Mouse (Mus musculus) midbrain, embryonic 12.5 days (tissue): ENCODE data around the gene Shbg. TPM values are rescaled to one million over a fixed set of nuclear protein-coding genes. Genes with fewer than 3 reads are reported as not detected.

Experiments
- ATAC-seq: fragments of 200-750 bp; cut with Nextera tagmentation; 2 replicates; pipeline ENCODE4 v1.8.0; 2017; ENCODE audit warnings: low read depth, moderate TSS enrichment, moderate library complexity; ENCODE audit not compliant: low FRiP score
- H3K27ac ChIP-seq: fragments of 300-500 bp; sonication (generic); replicated peaks from 2 replicates; pipeline ENCODE4 v1.5.1; 2016; ENCODE audit warnings: mild to moderate bottlenecking
- H3K27me3 ChIP-seq: fragments of 300-500 bp; sonication (generic); 2 replicates; pipeline ENCODE4 v1.6.1; 2016; ENCODE audit warnings: mild to moderate bottlenecking
- H3K36me3 ChIP-seq: fragments of 300-500 bp; sonication (generic); 2 replicates; pipeline ENCODE4 v1.6.1; 2016
- H3K4me1 ChIP-seq: fragments of 300-500 bp; sonication (generic); 2 replicates; pipeline ENCODE4 v1.6.1; 2016
- H3K4me2 ChIP-seq: fragments of 300-500 bp; sonication (generic); replicated peaks from 2 replicates; pipeline ENCODE4 v1.6.1; 2016; ENCODE audit warnings: mild to moderate bottlenecking, moderate library complexity
- H3K4me3 ChIP-seq: fragments of 300-500 bp; sonication (generic); 2 replicates; pipeline ENCODE4 v1.5.1; 2016; ENCODE audit warnings: mild to moderate bottlenecking
- H3K9ac ChIP-seq: fragments of 300-500 bp; sonication (generic); replicated peaks from 2 replicates; pipeline ENCODE4 v1.6.1; 2016; ENCODE audit warnings: mild to moderate bottlenecking, moderate library complexity
- H3K9me3 ChIP-seq: fragments of 300-500 bp; sonication (generic); 2 replicates; pipeline ENCODE4 v1.6.1; 2016; ENCODE audit warnings: mild to moderate bottlenecking
- WGBS: fragments of 180-500 bp; shearing (Covaris S2); methylation state at CpG from one replicate; pipeline ENCODE4 v1.1.7; 2016; 5-methylcytosine and 5-hydroxymethylcytosine counted together
- polyA plus RNA-seq: library from polyadenylated mRNA; unstranded; fragments of >200 nt; fragmentation: Nextera tagmentation; extraction: Ambion mirVana; gene quantifications from 2 replicates; pipeline ENCODE4 v1.2.1, GENCODE M21; 2016

Gene Shbg
- polyA plus RNA-seq, 1 experiment from 2014 or later = not detected

- H3K27me3 ChIP-seq = no peaks in the 10 kb centered on the region
- WGBS = 87% methylated on average over 3 of the region's 3 CpGs
- no peak overlapping the region for H3K4me2 ChIP-seq
- no peaks in the 10 kb centered on the region for H3K4me1 ChIP-seq
- no peaks in the 10 kb centered on the region for H3K9me3 ChIP-seq
- ATAC-seq = no peak
- no peak overlapping the region for H3K27ac ChIP-seq
- no peak overlapping the region for H3K4me3 ChIP-seq
- H3K9ac ChIP-seq = no peak overlapping the region
- H3K36me3 ChIP-seq = peaks cover 63% of the 10 kb centered on the region
Observed at GRCm38 (mm10) chr11:69591424-69591823, 26.3 kb downstream of the Shbg start.

- Histone ChIP-seq H3K27me3 (no peaks in the 10 kb centered on the region), H3K4me2 (no peak overlapping the region), H3K9ac (no peak overlapping the region), H3K27ac (no peak overlapping the region), H3K36me3 (peaks cover 63% of the 10 kb centered on the region), H3K4me3 (no peak overlapping the region), H3K4me1 (no peaks in the 10 kb centered on the region), H3K9me3 (no peaks in the 10 kb centered on the region)
- WGBS = 91% methylated on average over 8 of the region's 8 CpGs
- no peak for ATAC-seq
Observed at GRCm38 (mm10) chr11:69590622-69591021, 27.1 kb downstream of the Shbg start.

GRCm38 (mm10) chr11:69589207-69589834 lies 28.4 kb downstream of the Shbg start:
- H3K4me2 ChIP-seq = no peak overlapping the region
- WGBS = 94% methylated on average over 22 of the region's 22 CpGs

GRCm38 (mm10) chr11:69585718-69586325 lies 31.9 kb downstream of the Shbg start:
- no peaks in the 10 kb centered on the region for H3K27me3 ChIP-seq
- WGBS = 86% methylated on average over 7 of the region's 7 CpGs
- no peak overlapping the region for H3K4me3 ChIP-seq
- no peak for ATAC-seq
- H3K9me3 ChIP-seq = no peaks in the 10 kb centered on the region
- H3K4me1 ChIP-seq = peaks cover 12% of the 10 kb centered on the region
- no peak overlapping the region for H3K9ac ChIP-seq
- no peak overlapping the region for H3K4me2 ChIP-seq
- no peak overlapping the region for H3K27ac ChIP-seq
- H3K36me3 ChIP-seq = peaks cover 44% of the 10 kb centered on the region

More at GRCm38 (mm10) chr11:69589207-69589834, 28.4 kb downstream of the Shbg start:
- H3K27me3 ChIP-seq = no peaks in the 10 kb centered on the region
- no peak overlapping the region for H3K27ac ChIP-seq
- no peaks in the 10 kb centered on the region for H3K9me3 ChIP-seq
- no peak overlapping the region for H3K9ac ChIP-seq
- 0 out of 2 replicates have a peak, but pooled peaks cover 4% of the 10 kb centered on the region for H3K4me1 ChIP-seq
- peaks cover 63% of the 10 kb centered on the region for H3K36me3 ChIP-seq
- no peak for ATAC-seq
- no peak overlapping the region for H3K4me3 ChIP-seq

- Histone ChIP-seq H3K36me3 (peaks cover 35% of the 10 kb centered on the region), H3K4me1 (peaks cover 12% of the 10 kb centered on the region), H3K27me3 (no peaks in the 10 kb centered on the region), H3K4me2 (no peak overlapping the region), H3K27ac (no peak overlapping the region), H3K9me3 (no peaks in the 10 kb centered on the region), H3K9ac (no peak overlapping the region), H3K4me3 (no peak overlapping the region)
- ATAC-seq = no peak
- whole genome bisulfite sequencing = 97% methylated on average over 13 of the region's 13 CpGs
Observed at GRCm38 (mm10) chr11:69584937-69585336, 32.8 kb downstream of the Shbg start.

GRCm38 (mm10) chr11:69584008-69584407 lies 33.7 kb downstream of the Shbg start:
- no peak overlapping the region for H3K9ac ChIP-seq
- no peak overlapping the region for H3K4me2 ChIP-seq
- H3K4me1 ChIP-seq = peaks cover 15% of the 10 kb centered on the region
- no peak overlapping the region for H3K27ac ChIP-seq
- H3K27me3 ChIP-seq = no peaks in the 10 kb centered on the region
- no peaks in the 10 kb centered on the region for H3K9me3 ChIP-seq
- peaks cover 26% of the 10 kb centered on the region for H3K36me3 ChIP-seq
- ATAC-seq = no peak
- no peak overlapping the region for H3K4me3 ChIP-seq
- 92% methylated on average over 7 of the region's 7 CpGs for WGBS

GRCm38 (mm10) chr11:69582230-69582805 lies 35.4 kb downstream of the Shbg start:
- Histone ChIP-seq H3K36me3 (peaks cover 9% of the 10 kb centered on the region), H3K4me2 (peak overlapping the region; percentile 87), H3K9me3 (no peaks in the 10 kb centered on the region), H3K27me3 (no peaks in the 10 kb centered on the region), H3K4me3 (peak overlapping the region; percentile 82), H3K4me1 (peaks cover 28% of the 10 kb centered on the region), H3K27ac (peak overlapping the region; percentile 25; the same call in 1 of the 2 replicates), H3K9ac (peak overlapping the region; percentile 82; the same call in 1 of the 2 replicates)
- ATAC-seq = no peak
- 62% methylated on average over 9 of the region's 9 CpGs for WGBS

GRCm38 (mm10) chr11:69581814-69582213 lies 35.9 kb downstream of the Shbg start:
- Histone ChIP-seq H3K36me3 (peaks cover 4% of the 10 kb centered on the region; the same call in 1 of the 2 replicates), H3K4me3 (peak overlapping the region; percentile 82), H3K27ac (peak overlapping the region; percentile 94), H3K4me1 (peaks cover 33% of the 10 kb centered on the region), H3K9me3 (no peaks in the 10 kb centered on the region), H3K27me3 (no peaks in the 10 kb centered on the region), H3K4me2 (peak overlapping the region; percentile 87), H3K9ac (peak overlapping the region; percentile 82)
- WGBS = under 1% methylated on average over 8 of the region's 8 CpGs
- no peak for ATAC-seq

- WGBS = under 1% methylated on average over 36 of the region's 36 CpGs
- Histone ChIP-seq H3K36me3 (no peaks in the 10 kb centered on the region), H3K4me2 (peak overlapping the region; percentile 87), H3K27ac (peak overlapping the region; percentile 94), H3K9me3 (no peaks in the 10 kb centered on the region), H3K4me3 (peak overlapping the region; percentile 82), H3K27me3 (no peaks in the 10 kb centered on the region), H3K4me1 (peaks cover 39% of the 10 kb centered on the region), H3K9ac (peak overlapping the region; percentile 82)
- peak; percentile 84 for ATAC-seq
Observed at GRCm38 (mm10) chr11:69581147-69581688, 36.5 kb downstream of the Shbg start.

- H3K4me3 ChIP-seq = peak overlapping the region; percentile 82
- peak overlapping the region; percentile 82 for H3K9ac ChIP-seq
- no peaks in the 10 kb centered on the region; the same call in none of the 2 replicates for H3K36me3 ChIP-seq
- peaks cover 42% of the 10 kb centered on the region for H3K4me1 ChIP-seq
- H3K9me3 ChIP-seq = no peaks in the 10 kb centered on the region
- peak overlapping the region; percentile 87 for H3K4me2 ChIP-seq
- peak; percentile 8; the same call in 1 of the 2 replicates for ATAC-seq
- H3K27me3 ChIP-seq = no peaks in the 10 kb centered on the region
- WGBS = under 1% methylated on average over 25 of the region's 25 CpGs
- H3K27ac ChIP-seq = peak overlapping the region; percentile 94
Observed at GRCm38 (mm10) chr11:69580572-69581146, 37.0 kb downstream of the Shbg start.

GRCm38 (mm10) chr11:69580091-69580514 lies 37.6 kb downstream of the Shbg start, which contains the start of the genes Wrap53 and Trp53:
Wrap53 (minus strand) TSS chr11:69580255.
Trp53 (plus strand) TSS chr11:69580359.
- peak; percentile 60 for ATAC-seq
- Histone ChIP-seq H3K9ac (peak within 1 kb of the TSS; percentile 82), H3K27me3 (no peaks in the 10 kb centered on the region), H3K9me3 (no peaks in the 10 kb centered on the region), H3K4me1 (peaks cover 47% of the 10 kb centered on the region), H3K27ac (peak within 1 kb of the TSS; percentile 94), H3K36me3 (peaks cover 3% of the 10 kb centered on the region), H3K4me3 (peak within 1 kb of the TSS; percentile 82), H3K4me2 (peak within 1 kb of the TSS; percentile 87)
- 0% methylated on average over 13 of the region's 13 CpGs for WGBS
